Mouse (Mus musculus) brain, embryonic 14.5 days (tissue): Measurements from ENCODE around the gene Auts2.

Experiments used
- CTCF ChIP-seq: fragments of 200-500 bp; IDR thresholded peaks from 2 replicates; pipeline ENCODE4 v1.5.1; 2012; ENCODE audit warnings: inconsistent platforms, mild to moderate bottlenecking, moderate library complexity, borderline replicate concordance; ENCODE audit not compliant: insufficient read depth, insufficient read length; ENCODE audit errors: extremely low read depth
- POLR2A ChIP-seq: fragments of 200-500 bp; IDR thresholded peaks from 2 replicates; pipeline ENCODE4 v1.6.1; 2012; ENCODE audit warnings: mild to moderate bottlenecking, inconsistent platforms, borderline replicate concordance; ENCODE audit not compliant: poor library complexity, insufficient read depth, insufficient read length, severe bottlenecking; ENCODE audit errors: extremely low read depth

DNA sequence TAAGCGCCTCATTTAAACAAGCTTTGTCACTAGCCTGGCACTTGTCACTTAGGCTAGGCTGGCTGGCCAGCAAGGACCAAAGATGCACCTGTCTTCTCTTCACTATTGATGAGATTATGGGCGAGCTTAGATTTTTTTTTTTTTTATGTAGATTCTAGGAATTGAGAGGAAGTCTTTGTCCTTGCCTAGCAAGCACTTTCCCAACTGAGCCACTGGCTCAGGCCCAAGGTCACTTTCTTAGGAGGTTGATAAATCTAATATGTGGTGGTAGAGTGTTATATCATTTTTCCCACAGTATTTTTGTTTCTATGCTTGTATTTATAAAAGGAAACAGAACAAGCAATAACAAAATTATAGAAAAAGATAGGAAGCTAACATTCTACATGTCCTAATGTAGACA, 571.2 kb downstream of the Auts2 start:
- TF ChIP-seq CTCF: no peak
- TF ChIP-seq POLR2A: no peak
